Mouse (Mus musculus): Measurements from ENCODE around the gene Cdh24. TPM values are rescaled to one million over a fixed set of nuclear protein-coding genes. Genes with fewer than 3 reads are reported as not detected.

Cdh24 gene
- total RNA-seq, 2 experiments from 2014 or later = 0.28 to 0.38 TPM

DNA sequence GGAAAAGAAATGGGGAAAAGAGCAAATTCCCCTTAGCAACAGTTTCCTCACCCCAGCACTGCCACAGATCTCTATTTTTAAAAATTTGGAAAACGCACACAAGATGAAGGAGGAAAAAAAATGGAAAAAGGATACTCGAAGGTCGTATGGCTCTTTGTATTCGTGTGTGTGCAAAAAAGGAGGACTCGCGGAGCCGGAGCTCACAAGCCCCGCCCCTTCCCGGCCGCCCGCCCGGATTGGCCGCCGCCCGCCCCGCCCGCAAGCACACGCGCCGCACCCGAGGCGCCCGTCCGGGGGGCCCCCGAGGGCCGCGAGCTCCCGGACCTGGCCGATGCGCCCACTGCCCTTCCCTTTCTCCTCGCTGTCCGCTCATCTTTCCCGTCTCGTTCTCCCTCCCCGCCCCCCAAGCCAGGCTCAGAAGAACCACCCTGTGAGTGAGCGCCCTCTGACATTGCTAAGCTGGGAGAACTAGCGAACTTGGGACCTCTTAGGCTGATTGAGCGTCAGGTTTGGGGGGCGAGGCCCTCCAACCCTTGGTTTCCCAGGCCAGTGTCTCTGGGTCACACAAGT is 35.3 kb downstream of the Cdh24 start, which contains the start of gene 4931414P19Rik:
Gene 4931414P19Rik, minus strand, starts transcription at position 242 of the 570 bp plus-strand sequence.
- DNase-seq = peak; percentile 85

DNA sequence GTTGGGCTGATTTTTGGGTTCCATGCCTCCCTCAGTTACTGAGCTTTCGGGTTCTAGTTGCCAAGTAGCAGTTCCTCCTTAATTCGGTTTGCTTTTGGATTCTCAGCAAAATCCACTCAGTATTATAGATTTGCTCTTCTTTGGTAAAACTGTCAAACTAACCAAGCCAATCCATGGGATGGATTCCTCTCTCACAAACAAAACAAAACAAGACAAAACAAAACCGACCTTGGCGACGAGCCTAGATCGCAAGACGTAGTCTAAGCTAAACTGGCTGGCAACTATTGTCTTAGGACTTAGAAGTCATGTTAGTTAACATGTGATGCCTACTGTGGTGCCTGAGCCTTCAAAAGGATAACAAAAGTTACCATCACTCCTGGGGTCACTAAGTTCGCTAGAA is 37.5 kb downstream of the Cdh24 start:
- DNase-seq = no peak

DNA sequence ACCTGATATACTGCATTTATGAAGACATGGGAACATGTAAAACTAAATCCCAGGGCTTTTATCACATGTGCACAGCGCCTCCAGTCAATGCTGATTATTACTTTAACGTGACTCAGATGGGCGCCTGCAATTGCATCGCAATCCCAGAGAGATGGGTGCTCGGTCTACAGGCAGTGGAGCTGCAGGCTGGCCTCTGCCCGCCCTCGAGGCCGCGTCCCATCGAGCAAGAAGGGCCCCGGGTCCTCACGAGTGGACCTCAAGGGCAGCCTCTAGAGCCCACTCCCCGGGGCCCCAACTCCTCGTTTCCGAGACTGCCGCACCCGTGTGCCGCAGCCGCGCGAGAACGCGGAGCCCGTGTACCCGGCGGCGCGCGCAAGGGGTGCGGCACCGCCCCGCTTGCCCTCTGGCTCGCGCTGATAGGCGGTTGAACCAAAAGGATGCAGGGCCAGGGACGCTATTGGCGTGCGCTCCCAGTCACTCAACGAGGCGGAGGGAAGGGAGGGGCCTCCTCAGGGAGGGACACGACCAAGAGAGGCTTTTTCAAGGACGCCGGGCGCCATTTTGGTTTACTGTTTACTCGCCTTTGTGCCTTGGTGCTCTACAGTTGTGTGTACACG is 38.0 kb downstream of the Cdh24 start:
- peak; percentile 96 for DNase-seq

DNA sequence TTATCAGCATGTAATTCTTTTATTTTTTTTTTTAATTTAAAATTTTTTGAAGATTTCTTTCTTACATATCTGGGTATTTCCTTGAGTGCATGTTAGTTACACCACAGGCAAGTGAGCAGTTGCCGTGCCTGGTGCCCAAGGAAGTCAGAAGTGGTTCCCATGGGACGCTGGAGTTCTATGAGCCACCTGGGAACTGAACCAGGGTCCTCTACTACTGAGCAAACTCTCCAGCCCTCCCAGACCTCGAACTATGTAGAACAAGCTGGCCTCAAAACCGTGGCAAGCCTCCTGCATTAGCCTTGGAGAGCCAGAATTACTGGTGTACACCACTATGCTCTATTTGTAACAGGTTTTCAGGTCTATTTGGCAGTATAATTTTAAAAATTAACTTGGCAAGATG is 38.6 kb downstream of the Cdh24 start:
- DNase-seq = no peak

DNA sequence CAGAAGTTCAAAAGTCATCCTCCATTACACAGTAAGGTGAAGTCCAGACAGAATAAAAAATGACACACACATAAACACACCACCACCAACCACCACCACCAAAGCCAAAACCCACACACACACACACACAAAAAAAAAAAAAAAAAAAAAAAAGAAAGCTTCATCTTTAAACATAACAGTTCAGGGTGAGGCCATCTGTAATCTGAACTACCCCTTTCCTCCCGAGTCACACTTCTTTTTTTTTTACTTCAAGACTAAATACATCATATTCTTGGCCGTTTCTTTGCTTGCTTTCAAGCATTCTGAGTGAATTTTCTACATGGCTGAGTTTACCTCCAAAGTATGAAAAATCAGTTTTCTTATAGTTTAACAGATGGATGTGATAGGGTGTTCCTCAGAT is 39.6 kb downstream of the Cdh24 start:
- DNase-seq = no peak

- DNase-seq = no peak
Measured at GRCm38 (mm10) chr14:54597084-54597483, 44.1 kb downstream of the Cdh24 start.

- no peak for DNase-seq
Measured at GRCm38 (mm10) chr14:54594631-54595414, 46.3 kb downstream of the Cdh24 start.

GRCm38 (mm10) chr14:54594055-54594454 is 47.1 kb downstream of the Cdh24 start:
- DNase-seq = no peak

DNA sequence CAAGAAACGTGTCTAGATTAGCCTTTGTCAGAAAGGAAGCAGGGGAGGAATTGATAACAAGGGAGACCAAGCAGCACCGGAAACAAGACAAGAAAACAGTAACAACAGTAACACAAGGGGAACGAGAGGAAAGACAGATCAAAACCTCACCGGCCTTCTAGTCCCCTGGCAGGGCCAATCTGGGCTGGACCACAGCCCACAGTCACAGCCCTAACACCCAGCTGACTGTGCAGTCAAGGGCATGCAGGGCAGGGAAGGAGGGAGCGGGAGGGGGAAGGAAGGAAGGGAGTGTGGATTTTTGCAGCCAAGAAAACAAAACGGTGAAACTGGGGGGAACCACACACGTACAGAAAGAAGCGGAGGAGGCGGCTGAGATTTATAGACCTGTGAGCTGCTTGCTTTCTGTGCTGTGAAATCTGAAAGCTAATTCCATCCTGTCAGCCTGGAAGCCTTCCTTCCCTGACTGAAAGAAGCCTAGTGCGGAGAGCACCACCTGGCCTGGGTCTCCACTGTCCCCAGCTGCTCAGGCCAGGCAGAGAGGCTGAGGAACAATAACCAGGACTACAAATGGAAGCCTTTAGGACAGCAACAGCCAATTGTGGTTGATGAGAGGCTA is 48.7 kb downstream of the Cdh24 start:
- DNase-seq = no peak

GRCm38 (mm10) chr14:54591056-54591455 is 50.1 kb downstream of the Cdh24 start:
- DNase-seq = no peak

DNA sequence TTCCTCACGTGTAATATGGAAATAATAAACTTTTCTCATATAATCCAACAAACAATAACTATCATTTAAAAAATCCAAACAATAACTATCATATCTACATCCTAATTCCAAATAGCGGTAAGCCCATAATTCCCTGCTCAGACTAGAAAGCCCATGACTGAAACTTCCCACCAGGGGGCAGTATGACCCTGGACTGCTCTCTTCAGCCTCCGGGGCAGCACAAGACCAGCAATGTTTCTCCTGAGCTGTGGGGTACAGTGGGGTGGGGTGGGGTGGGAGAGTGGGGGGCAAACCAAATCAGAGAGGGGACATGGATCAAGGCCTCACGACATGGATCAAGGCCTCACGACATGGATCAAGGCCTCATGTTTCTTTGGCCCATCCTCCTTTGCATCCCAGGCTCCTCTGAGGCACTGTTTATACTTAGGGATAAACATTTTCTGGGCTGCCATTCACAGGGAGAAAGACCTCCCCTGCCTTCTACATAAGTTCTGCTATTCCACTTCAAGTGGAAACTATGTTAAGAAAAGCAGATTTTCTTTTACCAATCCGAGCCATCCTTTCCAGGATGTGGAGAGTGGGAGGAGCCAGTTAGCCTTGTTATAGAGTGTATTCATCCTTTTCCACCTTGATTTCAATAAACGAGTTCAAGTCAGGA is 57.4 kb downstream of the Cdh24 start:
- no peak for DNase-seq

GRCm38 (mm10) chr14:54582536-54582935 is 58.6 kb downstream of the Cdh24 start:
- DNase-seq = no peak

Small RNAs within 50 kb of the gene (microRNA-seq; reads per million reads assigned to microRNA genes)
- 0 reads per million in 2 experiments for gene Mir686 (ENCODE audit: borderline replicate concordance in 2 of 2)
- gene Mir6948 (ENCODE audit: borderline replicate concordance in 2 of 2) = 0 to 0.26 reads per million in 2 experiments

Other genes with a start within 250 kb of the Cdh24 start
- 1 to 10 TPM; 1.9 to 2.1 TPM for gene Slc7a7, start 223.6 kb downstream of the Cdh24 start, total RNA-seq (2021)
- gene Mrpl52, start 214.5 kb downstream of the Cdh24 start, total RNA-seq (2021) = 10 to 100 TPM; 94.2 to 95.6 TPM
- gene Mmp14, start 209.8 kb downstream of the Cdh24 start, total RNA-seq (2021) = 10 to 100 TPM; 15.8 to 17.1 TPM
- gene Lrp10, start 177.2 kb downstream of the Cdh24 start, total RNA-seq (2021) = 10 to 100 TPM; 26.8 to 38.9 TPM
- not detected for gene Rem2, start 165.3 kb downstream of the Cdh24 start, total RNA-seq (2021)
- 10 to 100 TPM; 26.5 to 28.6 TPM for gene Prmt5, start 123.8 kb downstream of the Cdh24 start, total RNA-seq (2021)
- gene Haus4, start 86.7 kb downstream of the Cdh24 start, total RNA-seq (2021) = 1 to 10 TPM; 2.8 to 3.8 TPM
- 1 to 10 TPM; 2.3 to 2.6 TPM for gene Ajuba, start 63.8 kb downstream of the Cdh24 start, total RNA-seq (2021)
- 1 to 10 TPM; 2.9 to 3.4 TPM for gene 4931414P19Rik, start 35.4 kb downstream of the Cdh24 start, total RNA-seq (2021)
- 100 to 1,000 TPM; 175 to 184 TPM for gene Psmb5, start 23.3 kb downstream of the Cdh24 start, total RNA-seq (2021)
- gene Psmb11, start 19.9 kb downstream of the Cdh24 start, total RNA-seq (2021) = not detected
- not detected for gene Gm17606, start 412 bp downstream of the Cdh24 start, total RNA-seq (2021)
- 10 to 100 TPM in 1 of 2 experiments, 1 to 10 TPM in 1; 8.4 to 10.0 TPM for gene 1700123O20Rik, start 44.9 kb upstream of the Cdh24 start, total RNA-seq (2021)
- gene Acin1, start 45.6 kb upstream of the Cdh24 start, total RNA-seq (2021) = 10 to 100 TPM; 61.2 to 78.1 TPM
- not detected for gene Gm29776, start 57.5 kb upstream of the Cdh24 start, total RNA-seq (2021)
- not detected for gene Cebpe, start 70.8 kb upstream of the Cdh24 start, total RNA-seq (2021)
- gene Slc7a8, start 140.6 kb upstream of the Cdh24 start, total RNA-seq (2021) = 10 to 100 TPM; 12.3 to 13.0 TPM
- 1 to 10 TPM; 1.3 to 2.0 TPM for gene Rnf212b, start 172.8 kb upstream of the Cdh24 start, total RNA-seq (2021)
- 1 to 10 TPM; 3.3 to 4.5 TPM for gene Homez, start 229.6 kb upstream of the Cdh24 start, total RNA-seq (2021)
- gene Ppp1r3e, start 236.2 kb upstream of the Cdh24 start, total RNA-seq (2021) = 1 to 10 TPM; 3.0 to 3.5 TPM
- gene Bcl2l2, start 242.0 kb upstream of the Cdh24 start, total RNA-seq (2021) = 10 to 100 TPM; 21.6 to 24.4 TPM
- gene Gm20521, start 242.1 kb upstream of the Cdh24 start, total RNA-seq (2021) = 1 to 10 TPM; 1.3 to 2.3 TPM